Mouse (Mus musculus): Measurements from ENCODE around the gene Abca17. TPM values are rescaled to one million over a fixed set of nuclear protein-coding genes. Genes with fewer than 3 reads are reported as not detected.

The Abca17 gene
- polyA plus RNA-seq, 1 experiment from 2014 or later: not detected

- H3K4me2 ChIP-seq (ENCODE audit: low read depth, low read length): no peak overlapping the region
- H3K27me3 ChIP-seq (ENCODE audit: control insufficient read depth, insufficient read depth, low read length): no peaks in the 10 kb centered on the region
- H3K36me3 ChIP-seq (ENCODE audit: control insufficient read depth, insufficient read depth): no peaks in the 10 kb centered on the region
- no peaks in the 10 kb centered on the region for H3K9me3 ChIP-seq (replicated peaks; ENCODE audit: control insufficient read depth, low read length)
- no peak for ATAC-seq (replicated peaks; ENCODE audit: extremely low read depth, insufficient read depth, low FRiP score)
- H3K4me3 ChIP-seq (ENCODE audit: low read length): no peak overlapping the region
- no peak overlapping the region for H3K9ac ChIP-seq (ENCODE audit: low read length)
- no peak overlapping the region for H3K27ac ChIP-seq (ENCODE audit: low read length)
- WGBS: 39% methylated on average over 4 of the region's 4 CpGs
- H3K4me1 ChIP-seq (ENCODE audit: control insufficient read depth, insufficient read depth, low read length): no peaks in the 10 kb centered on the region
These were observed 43.4 kb downstream of the Abca17 start for GRCm38 (mm10) chr17:24307500-24307899.

GRCm38 (mm10) chr17:24300651-24301050, 50.2 kb downstream of the Abca17 start:
- no peak overlapping the region for H3K9ac ChIP-seq (ENCODE audit: low read length)
- no peaks in the 10 kb centered on the region for H3K36me3 ChIP-seq (ENCODE audit: control insufficient read depth, insufficient read depth)
- H3K4me1 ChIP-seq (ENCODE audit: control insufficient read depth, insufficient read depth, low read length): 0 out of 2 replicates have a peak, but pooled peaks cover 3% of the 10 kb centered on the region
- H3K27ac ChIP-seq (ENCODE audit: low read length): no peak overlapping the region
- H3K4me2 ChIP-seq (ENCODE audit: low read depth, low read length): no peak overlapping the region
- 16% methylated on average over 4 of the region's 4 CpGs for WGBS
- H3K27me3 ChIP-seq (ENCODE audit: control insufficient read depth, insufficient read depth, low read length): no peaks in the 10 kb centered on the region
- no peak overlapping the region for H3K4me3 ChIP-seq (ENCODE audit: low read length)
- no peaks in the 10 kb centered on the region for H3K9me3 ChIP-seq (replicated peaks; ENCODE audit: control insufficient read depth, low read length)
- no peak; the same call in 1 of the 2 replicates for ATAC-seq (replicated peaks; ENCODE audit: extremely low read depth, insufficient read depth, low FRiP score)

- no peak overlapping the region for H3K9ac ChIP-seq (ENCODE audit: low read length)
- H3K27ac ChIP-seq (ENCODE audit: low read length): no peak overlapping the region
- H3K4me3 ChIP-seq (ENCODE audit: low read length): no peak overlapping the region
- 64% methylated on average over 5 of the region's 5 CpGs for WGBS
- no peak for ATAC-seq (replicated peaks; ENCODE audit: extremely low read depth, insufficient read depth, low FRiP score)
- no peak overlapping the region for H3K4me2 ChIP-seq (ENCODE audit: low read depth, low read length)
- no peaks in the 10 kb centered on the region for H3K4me1 ChIP-seq (ENCODE audit: control insufficient read depth, insufficient read depth, low read length)
- no peaks in the 10 kb centered on the region for H3K9me3 ChIP-seq (replicated peaks; ENCODE audit: control insufficient read depth, low read length)
- H3K27me3 ChIP-seq (ENCODE audit: control insufficient read depth, insufficient read depth, low read length): no peaks in the 10 kb centered on the region
- H3K36me3 ChIP-seq (ENCODE audit: control insufficient read depth, insufficient read depth): no peaks in the 10 kb centered on the region
These were observed 61.5 kb downstream of the Abca17 start for GRCm38 (mm10) chr17:24289338-24289737.

GRCm38 (mm10) chr17:24288477-24288876, 62.4 kb downstream of the Abca17 start:
- Histone ChIP-seq H3K4me3 (ENCODE audit: low read length) (no peak overlapping the region), H3K9me3 (replicated peaks; ENCODE audit: control insufficient read depth, low read length) (no peaks in the 10 kb centered on the region), H3K4me2 (ENCODE audit: low read depth, low read length) (no peak overlapping the region), H3K27me3 (ENCODE audit: control insufficient read depth, insufficient read depth, low read length) (no peaks in the 10 kb centered on the region), H3K9ac (ENCODE audit: low read length) (no peak overlapping the region), H3K36me3 (ENCODE audit: control insufficient read depth, insufficient read depth) (no peaks in the 10 kb centered on the region), H3K27ac (ENCODE audit: low read length) (no peak overlapping the region), H3K4me1 (ENCODE audit: control insufficient read depth, insufficient read depth, low read length) (no peaks in the 10 kb centered on the region)
- no peak for ATAC-seq (replicated peaks; ENCODE audit: extremely low read depth, insufficient read depth, low FRiP score)
- WGBS: 75% methylated on average over 9 of the region's 9 CpGs

GRCm38 (mm10) chr17:24285680-24286079, 65.2 kb downstream of the Abca17 start:
- no peak overlapping the region for H3K27ac ChIP-seq (ENCODE audit: low read length)
- WGBS: 65% methylated on average over 3 of the region's 3 CpGs
- H3K9ac ChIP-seq (ENCODE audit: low read length): no peak overlapping the region
- H3K4me1 ChIP-seq (ENCODE audit: control insufficient read depth, insufficient read depth, low read length): 0 out of 2 replicates have a peak, but pooled peaks cover 2% of the 10 kb centered on the region
- no peak overlapping the region for H3K4me3 ChIP-seq (ENCODE audit: low read length)
- no peaks in the 10 kb centered on the region for H3K9me3 ChIP-seq (replicated peaks; ENCODE audit: control insufficient read depth, low read length)
- no peak for ATAC-seq (replicated peaks; ENCODE audit: extremely low read depth, insufficient read depth, low FRiP score)
- no peaks in the 10 kb centered on the region for H3K27me3 ChIP-seq (ENCODE audit: control insufficient read depth, insufficient read depth, low read length)
- no peak overlapping the region for H3K4me2 ChIP-seq (ENCODE audit: low read depth, low read length)
- no peaks in the 10 kb centered on the region for H3K36me3 ChIP-seq (ENCODE audit: control insufficient read depth, insufficient read depth)

- 41% methylated on average over 9 of the region's 9 CpGs for WGBS
- no peaks in the 10 kb centered on the region for H3K27me3 ChIP-seq (ENCODE audit: control insufficient read depth, insufficient read depth, low read length)
- H3K4me3 ChIP-seq (ENCODE audit: low read length): no peak overlapping the region
- no peak overlapping the region for H3K27ac ChIP-seq (ENCODE audit: low read length)
- no peaks in the 10 kb centered on the region for H3K36me3 ChIP-seq (ENCODE audit: control insufficient read depth, insufficient read depth)
- 0 out of 2 replicates have a peak, but pooled peaks cover 2% of the 10 kb centered on the region for H3K4me1 ChIP-seq (ENCODE audit: control insufficient read depth, insufficient read depth, low read length)
- H3K4me2 ChIP-seq (ENCODE audit: low read depth, low read length): peak overlapping the region; percentile 17; the same call in 1 of the 2 replicates
- H3K9ac ChIP-seq (ENCODE audit: low read length): no peak overlapping the region
- no peaks in the 10 kb centered on the region for H3K9me3 ChIP-seq (replicated peaks; ENCODE audit: control insufficient read depth, low read length)
- ATAC-seq (replicated peaks; ENCODE audit: extremely low read depth, insufficient read depth, low FRiP score): no peak
These were observed 67.5 kb downstream of the Abca17 start for GRCm38 (mm10) chr17:24283266-24283818.

- ATAC-seq (replicated peaks; ENCODE audit: extremely low read depth, insufficient read depth, low FRiP score): no peak
- Histone ChIP-seq H3K4me3 (ENCODE audit: low read length) (no peak overlapping the region), H3K27me3 (ENCODE audit: control insufficient read depth, insufficient read depth, low read length) (no peaks in the 10 kb centered on the region), H3K36me3 (ENCODE audit: control insufficient read depth, insufficient read depth) (no peaks in the 10 kb centered on the region), H3K27ac (ENCODE audit: low read length) (no peak overlapping the region), H3K9ac (ENCODE audit: low read length) (no peak overlapping the region), H3K4me2 (ENCODE audit: low read depth, low read length) (no peak overlapping the region), H3K4me1 (ENCODE audit: control insufficient read depth, insufficient read depth, low read length) (0 out of 2 replicates have a peak, but pooled peaks cover 2% of the 10 kb centered on the region), H3K9me3 (replicated peaks; ENCODE audit: control insufficient read depth, low read length) (peaks cover 3% of the 10 kb centered on the region)
- 68% methylated on average over 4 of the region's 4 CpGs for WGBS
These were observed 68.2 kb downstream of the Abca17 start for GRCm38 (mm10) chr17:24282637-24283036.

GRCm38 (mm10) chr17:24279907-24280306, 71.0 kb downstream of the Abca17 start:
- Histone ChIP-seq H3K4me2 (ENCODE audit: low read depth, low read length) (no peak overlapping the region), H3K27ac (ENCODE audit: low read length) (no peak overlapping the region), H3K4me1 (ENCODE audit: control insufficient read depth, insufficient read depth, low read length) (0 out of 2 replicates have a peak, but pooled peaks cover 2% of the 10 kb centered on the region), H3K36me3 (ENCODE audit: control insufficient read depth, insufficient read depth) (no peaks in the 10 kb centered on the region), H3K27me3 (ENCODE audit: control insufficient read depth, insufficient read depth, low read length) (no peaks in the 10 kb centered on the region), H3K9ac (ENCODE audit: low read length) (no peak overlapping the region), H3K9me3 (replicated peaks; ENCODE audit: control insufficient read depth, low read length) (peaks cover 9% of the 10 kb centered on the region), H3K4me3 (ENCODE audit: low read length) (no peak overlapping the region)
- WGBS: 70% methylated on average over 4 of the region's 4 CpGs
- no peak for ATAC-seq (replicated peaks; ENCODE audit: extremely low read depth, insufficient read depth, low FRiP score)

- no peak overlapping the region for H3K4me2 ChIP-seq (ENCODE audit: low read depth, low read length)
- H3K9me3 ChIP-seq (replicated peaks; ENCODE audit: control insufficient read depth, low read length): 0 out of 2 replicates have a peak, but pooled peaks cover 2% of the 10 kb centered on the region
- WGBS: 86% methylated on average over 1 of the region's 1 CpGs
- no peaks in the 10 kb centered on the region for H3K36me3 ChIP-seq (ENCODE audit: control insufficient read depth, insufficient read depth)
- H3K27ac ChIP-seq (ENCODE audit: low read length): no peak overlapping the region
- no peaks in the 10 kb centered on the region for H3K27me3 ChIP-seq (ENCODE audit: control insufficient read depth, insufficient read depth, low read length)
- no peak overlapping the region for H3K9ac ChIP-seq (ENCODE audit: low read length)
- no peak for ATAC-seq (replicated peaks; ENCODE audit: extremely low read depth, insufficient read depth, low FRiP score)
- no peak overlapping the region for H3K4me3 ChIP-seq (ENCODE audit: low read length)
- H3K4me1 ChIP-seq (ENCODE audit: control insufficient read depth, insufficient read depth, low read length): no peaks in the 10 kb centered on the region
These were observed 83.7 kb downstream of the Abca17 start for GRCm38 (mm10) chr17:24267133-24267532.

Measured in heart, embryonic 16.5 days (tissue).